Mouse (Mus musculus) forebrain, embryonic 15.5 days (tissue): ENCODE data around the gene Gng3. TPM values are rescaled to one million over a fixed set of nuclear protein-coding genes. Genes with fewer than 3 reads are reported as not detected.

Experiments used
- ATAC-seq: fragments of 200-750 bp; cut with Nextera tagmentation; replicated peaks from 2 replicates; pipeline ENCODE4 v1.8.0; 2017; ENCODE audit warnings: mild to moderate bottlenecking, moderate TSS enrichment, moderate library complexity
- H3K27ac ChIP-seq: fragments of 300-500 bp; sonication (generic); replicated peaks from 2 replicates; pipeline ENCODE4 v1.5.1; 2015; ENCODE audit warnings: mild to moderate bottlenecking, inconsistent platforms
- H3K27me3 ChIP-seq: fragments of 300-500 bp; sonication (generic); 2 replicates; pipeline ENCODE4 v1.6.1; 2015; ENCODE audit warnings: inconsistent platforms
- H3K36me3 ChIP-seq: fragments of 300-500 bp; sonication (generic); 2 replicates; pipeline ENCODE4 v1.6.1; 2015; ENCODE audit warnings: mild to moderate bottlenecking, inconsistent platforms
- H3K4me1 ChIP-seq: fragments of 300-500 bp; sonication (generic); 2 replicates; pipeline ENCODE4 v1.6.1; 2015; ENCODE audit warnings: inconsistent platforms
- H3K4me2 ChIP-seq: fragments of 300-500 bp; sonication (generic); replicated peaks from 2 replicates; pipeline ENCODE4 v1.6.1; 2015; ENCODE audit warnings: mild to moderate bottlenecking, inconsistent platforms
- H3K4me3 ChIP-seq: fragments of 300-500 bp; sonication (generic); 2 replicates; pipeline ENCODE4 v1.5.1; 2015; ENCODE audit warnings: mild to moderate bottlenecking, inconsistent platforms
- H3K9ac ChIP-seq: fragments of 300-500 bp; sonication (generic); replicated peaks from 2 replicates; pipeline ENCODE4 v1.6.1; 2015; ENCODE audit warnings: mild to moderate bottlenecking, inconsistent platforms
- H3K9me3 ChIP-seq: fragments of 300-500 bp; sonication (generic); 2 replicates; pipeline ENCODE4 v1.6.1; 2016; ENCODE audit warnings: inconsistent platforms
- WGBS: fragments of 180-500 bp; shearing (Covaris S2); methylation state at CpG from one replicate; pipeline ENCODE4 v1.1.7; 2015; ENCODE audit warnings: mixed read lengths; 5-methylcytosine and 5-hydroxymethylcytosine counted together
- polyA plus RNA-seq: library from polyadenylated mRNA; unstranded; fragments of >200 nt; fragmentation: Nextera tagmentation; extraction: Ambion mirVana; gene quantifications from 2 replicates; pipeline ENCODE4 v1.2.1, GENCODE M21; 2015

Gng3 gene
- polyA plus RNA-seq = 272 and 281 TPM in 2 replicates

- peaks cover 26% of the 10 kb centered on the region for H3K36me3 ChIP-seq
- ATAC-seq = peak; percentile 85
- 27% methylated on average over 11 of the region's 11 CpGs for WGBS
These were observed at the start of gene Gng3 for GRCm38 (mm10) chr19:8839103-8839907. Gene Gng3 (minus strand): TSS chr19:8839194.

GRCm38 (mm10) chr19:8887585-8888463 lies 48.8 kb upstream of the Gng3 start:
- WGBS = 13% methylated on average over 19 of the region's 19 CpGs
- no peak for ATAC-seq

More at GRCm38 (mm10) chr19:8839103-8839907, at the start of gene Gng3:
- no peaks in the 10 kb centered on the region for H3K9me3 ChIP-seq
- peak within 1 kb of the TSS; percentile 71 for H3K4me2 ChIP-seq
- peaks cover 25% of the 10 kb centered on the region for H3K4me1 ChIP-seq
- peak within 1 kb of the TSS; percentile 75 for H3K9ac ChIP-seq
- no peaks in the 10 kb centered on the region for H3K27me3 ChIP-seq
- H3K4me3 ChIP-seq = peak within 1 kb of the TSS; percentile 60
- peak within 1 kb of the TSS; percentile 98 for H3K27ac ChIP-seq

GRCm38 (mm10) chr19:8886916-8887584 lies 48.1 kb upstream of the Gng3 start:
- no peaks in the 10 kb centered on the region for H3K27me3 ChIP-seq
- no peak overlapping the region for H3K4me3 ChIP-seq
- peak overlapping the region; percentile 85; the same call in 1 of the 2 replicates for H3K4me2 ChIP-seq
- WGBS = 56% methylated on average over 1 of the region's 1 CpGs
- ATAC-seq = no peak
- H3K9me3 ChIP-seq = no peaks in the 10 kb centered on the region
- H3K4me1 ChIP-seq = peaks cover 21% of the 10 kb centered on the region
- peaks cover 11% of the 10 kb centered on the region; the same call in 1 of the 2 replicates for H3K36me3 ChIP-seq
- H3K27ac ChIP-seq = no peak overlapping the region
- H3K9ac ChIP-seq = no peak overlapping the region

More at GRCm38 (mm10) chr19:8887585-8888463, 48.8 kb upstream of the Gng3 start:
- Histone ChIP-seq H3K9ac (peak overlapping the region; percentile 76), H3K4me1 (peaks cover 26% of the 10 kb centered on the region), H3K4me2 (peak overlapping the region; percentile 85), H3K36me3 (peaks cover 11% of the 10 kb centered on the region; the same call in 1 of the 2 replicates), H3K9me3 (no peaks in the 10 kb centered on the region), H3K27me3 (no peaks in the 10 kb centered on the region), H3K4me3 (peak overlapping the region; percentile 75), H3K27ac (peak overlapping the region; percentile 91)

- H3K27me3 ChIP-seq = no peaks in the 10 kb centered on the region
- no peak for ATAC-seq
- no peak within 1 kb of the TSS for H3K9ac ChIP-seq
- no peak within 1 kb of the TSS for H3K4me3 ChIP-seq
- no peak within 1 kb of the TSS for H3K27ac ChIP-seq
- H3K9me3 ChIP-seq = no peaks in the 10 kb centered on the region
- no peaks in the 10 kb centered on the region for H3K36me3 ChIP-seq
- 79% methylated on average over 3 of the region's 3 CpGs for WGBS
- H3K4me2 ChIP-seq = no peak within 1 kb of the TSS
- H3K4me1 ChIP-seq = peaks cover 24% of the 10 kb centered on the region
These were observed 44.6 kb upstream of the Gng3 start, which contains the start of the genes Lbhd1 and Gm49403 for GRCm38 (mm10) chr19:8883616-8884015. Gene Lbhd1 (plus strand): TSS chr19:8883732. Gene Gm49403 (plus strand): TSS chr19:8883930.

- H3K27ac ChIP-seq = no peak overlapping the region
- peak; percentile 17; the same call in 1 of the 2 replicates for ATAC-seq
- peaks cover 11% of the 10 kb centered on the region for H3K36me3 ChIP-seq
- peak overlapping the region; percentile 80 for H3K4me2 ChIP-seq
- peak overlapping the region; percentile 53 for H3K4me3 ChIP-seq
- no peaks in the 10 kb centered on the region for H3K9me3 ChIP-seq
- WGBS = 12% methylated on average over 3 of the region's 3 CpGs
- H3K27me3 ChIP-seq = no peaks in the 10 kb centered on the region
- peaks cover 12% of the 10 kb centered on the region for H3K4me1 ChIP-seq
- H3K9ac ChIP-seq = peak overlapping the region; percentile 83
These were observed 42.0 kb upstream of the Gng3 start for GRCm38 (mm10) chr19:8881034-8881392.

GRCm38 (mm10) chr19:8880311-8881033 lies 41.5 kb upstream of the Gng3 start, which contains the start of gene Uqcc3:
Gene Uqcc3 (minus strand): TSS chr19:8880923.
- under 1% methylated on average over 42 of the region's 42 CpGs for WGBS
- Histone ChIP-seq H3K4me1 (peaks cover 12% of the 10 kb centered on the region), H3K9me3 (no peaks in the 10 kb centered on the region), H3K27ac (peak within 1 kb of the TSS; percentile 53), H3K4me3 (peak within 1 kb of the TSS; percentile 53), H3K9ac (peak within 1 kb of the TSS; percentile 83), H3K27me3 (no peaks in the 10 kb centered on the region), H3K4me2 (peak within 1 kb of the TSS; percentile 80), H3K36me3 (peaks cover 16% of the 10 kb centered on the region)
- ATAC-seq = peak; percentile 97

- Histone ChIP-seq H3K9me3 (no peaks in the 10 kb centered on the region), H3K27ac (no peak overlapping the region), H3K4me3 (no peak overlapping the region), H3K4me2 (no peak overlapping the region), H3K27me3 (no peaks in the 10 kb centered on the region), H3K4me1 (peaks cover 26% of the 10 kb centered on the region), H3K9ac (no peak overlapping the region), H3K36me3 (peaks cover 39% of the 10 kb centered on the region)
- 97% methylated on average over 7 of the region's 7 CpGs for WGBS
- no peak for ATAC-seq
These were observed 36.0 kb upstream of the Gng3 start for GRCm38 (mm10) chr19:8875031-8875430.

GRCm38 (mm10) chr19:8872266-8872840 lies 33.4 kb upstream of the Gng3 start:
- Histone ChIP-seq H3K4me3 (peak overlapping the region; percentile 70), H3K9ac (peak overlapping the region; percentile 86), H3K4me1 (peaks cover 18% of the 10 kb centered on the region), H3K9me3 (no peaks in the 10 kb centered on the region), H3K27me3 (no peaks in the 10 kb centered on the region), H3K27ac (no peak overlapping the region), H3K36me3 (peaks cover 38% of the 10 kb centered on the region), H3K4me2 (peak overlapping the region; percentile 91)
- WGBS = 82% methylated on average over 10 of the region's 10 CpGs
- ATAC-seq = no peak

- no peaks in the 10 kb centered on the region for H3K9me3 ChIP-seq
- peak within 1 kb of the TSS; percentile 86 for H3K9ac ChIP-seq
- H3K4me2 ChIP-seq = peak within 1 kb of the TSS; percentile 91
- peaks cover 18% of the 10 kb centered on the region for H3K4me1 ChIP-seq
- no peaks in the 10 kb centered on the region for H3K27me3 ChIP-seq
- WGBS = 1% methylated on average over 59 of the region's 59 CpGs
- H3K27ac ChIP-seq = peak within 1 kb of the TSS; percentile 66
- H3K36me3 ChIP-seq = peaks cover 32% of the 10 kb centered on the region
- ATAC-seq = peak; percentile 97
- H3K4me3 ChIP-seq = peak within 1 kb of the TSS; percentile 70
These were observed 32.5 kb upstream of the Gng3 start, which contains the start of gene Ubxn1 for GRCm38 (mm10) chr19:8871267-8872186. Gene Ubxn1 (plus strand): TSS chr19:8871496.

GRCm38 (mm10) chr19:8870838-8871237 lies 31.8 kb upstream of the Gng3 start:
- Histone ChIP-seq H3K4me1 (peaks cover 18% of the 10 kb centered on the region), H3K27me3 (no peaks in the 10 kb centered on the region), H3K4me2 (peak overlapping the region; percentile 91), H3K4me3 (peak overlapping the region; percentile 70), H3K36me3 (peaks cover 27% of the 10 kb centered on the region), H3K27ac (peak overlapping the region; percentile 61), H3K9ac (peak overlapping the region; percentile 86), H3K9me3 (no peaks in the 10 kb centered on the region)
- ATAC-seq = peak; percentile 53
- WGBS = 57% methylated on average over 9 of the region's 9 CpGs
